Mouse (Mus musculus) thymus, adult 2 months (tissue): ENCODE measurements around the gene Sipa1l2.

ENCODE experiments used
- CTCF ChIP-seq: fragments of 200-500 bp; IDR thresholded peaks from 2 replicates; pipeline ENCODE4 v1.5.1; 2012; ENCODE audit warnings: mild to moderate bottlenecking, control low read depth, low read length, moderate library complexity, borderline replicate concordance; ENCODE audit not compliant: control insufficient read depth, poor library complexity, insufficient read depth; ENCODE audit errors: extremely low read depth
- POLR2A ChIP-seq: fragments of 200-500 bp; IDR thresholded peaks from 2 replicates; pipeline ENCODE4 v1.6.1; 2012; ENCODE audit warnings: mild to moderate bottlenecking, low read length, control low read depth, moderate library complexity; ENCODE audit not compliant: control insufficient read depth, poor library complexity, insufficient read depth; ENCODE audit errors: extremely low read depth

DNA sequence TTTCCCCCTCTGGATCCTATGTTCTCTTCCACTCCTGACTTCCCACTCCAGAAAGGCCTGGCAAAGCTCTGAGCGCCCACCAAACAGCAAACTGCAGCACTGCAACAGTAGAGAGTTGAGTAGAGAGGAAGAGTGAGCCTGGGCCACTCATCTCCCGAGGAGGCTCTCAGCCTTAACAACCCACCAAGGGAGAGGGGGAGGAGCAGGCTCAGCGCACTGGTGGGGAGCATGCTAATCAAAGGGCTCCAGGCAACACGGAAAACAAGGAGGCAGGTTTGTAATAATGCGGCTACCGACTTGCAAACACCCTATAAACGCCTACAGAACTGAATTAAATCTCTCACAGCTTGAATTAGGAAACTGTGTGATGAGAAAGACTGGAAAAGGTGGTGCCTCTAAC is 42.6 kb downstream of the Sipa1l2 start:
- no peak for TF ChIP-seq CTCF
- TF ChIP-seq POLR2A: no peak
